Mouse (Mus musculus): Measurements from ENCODE around the gene Cep78. TPM values are rescaled to one million over a fixed set of nuclear protein-coding genes. Genes with fewer than 3 reads are reported as not detected.
A peak's percentile ranks its signal among the peaks of the same experiment; 100 is the strongest.
"Not testable (repeated sequence)": the region's sequence is repeated elsewhere in the genome, so short reads cannot be mapped to it uniquely, and the experiment has no call there.

Gene Cep78
- 50.9 and 54.8 TPM in 2 replicates for polyA plus RNA-seq (2014; fragmentation: Nextera tagmentation; extraction: Ambion mirVana)

- DNase-seq (ENCODE audit: low spot score) = peak; percentile 97
Measured at GRCm38 (mm10) chr19:15984449-15985171, at the start of gene Cep78. Cep78 (minus strand) TSS chr19:15984989.

GRCm38 (mm10) chr19:16031276-16031675, 46.5 kb upstream of the Cep78 start:
- DNase-seq (ENCODE audit: low spot score) = no peak

More at GRCm38 (mm10) chr19:15984449-15985171, at the start of gene Cep78:
- Histone ChIP-seq H3K4me1 (ENCODE audit: control insufficient read depth, insufficient read depth, low read length) (peaks cover 5% of the 10 kb centered on the region; the same call in 1 of the 2 replicates), H3K27me3 (ENCODE audit: control insufficient read depth, insufficient read depth, low read length) (no peaks in the 10 kb centered on the region), H3K4me3 (ENCODE audit: low read depth, low read length) (peak within 1 kb of the TSS; percentile 79), H3K36me3 (ENCODE audit: control insufficient read depth, insufficient read depth, low read length) (no peaks in the 10 kb centered on the region), H3K9ac (ENCODE audit: low read length) (peak within 1 kb of the TSS; percentile 99), H3K27ac (ENCODE audit: low read depth, low read length) (peak within 1 kb of the TSS; percentile 93), H3K9me3 (ENCODE audit: control insufficient read depth, low read length) (no peaks in the 10 kb centered on the region), H3K4me2 (ENCODE audit: low read depth) (peak within 1 kb of the TSS; percentile 65)
- WGBS = under 1% methylated on average over 88 of the region's 88 CpGs
- peak; percentile 88 for ATAC-seq (ENCODE audit: insufficient read depth, low FRiP score, low TSS enrichment)

DNA sequence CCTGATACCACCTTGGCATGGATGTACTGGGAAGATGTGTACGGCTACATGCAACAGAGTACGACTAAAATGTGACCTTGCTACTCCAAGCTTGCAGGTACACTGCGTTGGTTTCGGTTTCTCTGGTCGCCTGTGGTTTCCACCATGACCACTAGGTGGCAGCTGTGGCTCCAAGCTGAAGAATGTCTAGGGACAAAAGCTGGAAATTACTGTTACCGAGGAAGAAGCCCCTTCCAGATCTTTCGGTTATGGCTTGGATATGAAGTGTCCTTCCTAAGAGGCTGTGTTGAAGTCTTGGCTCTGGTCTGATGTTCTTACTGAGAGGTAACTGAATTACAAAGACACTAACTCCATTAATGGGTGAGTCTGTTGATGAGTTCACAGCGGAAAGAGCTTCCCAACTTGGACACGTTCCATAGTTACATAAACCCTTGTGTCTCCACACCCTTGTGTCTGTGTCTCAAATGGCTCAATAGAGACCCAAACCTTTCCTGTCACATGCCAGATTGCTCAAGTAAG, 44.5 kb upstream of the Cep78 start:
- H3K27me3 ChIP-seq (ENCODE audit: control insufficient read depth, insufficient read depth, low read length); H3K4me1 ChIP-seq (ENCODE audit: control insufficient read depth, insufficient read depth, low read length); ATAC-seq (ENCODE audit: insufficient read depth, low FRiP score, low TSS enrichment); H3K4me3 ChIP-seq (ENCODE audit: low read depth, low read length); H3K9ac ChIP-seq (ENCODE audit: low read length); H3K27ac ChIP-seq (ENCODE audit: low read depth, low read length); H3K9me3 ChIP-seq (ENCODE audit: control insufficient read depth, low read length); H3K36me3 ChIP-seq (ENCODE audit: control insufficient read depth, insufficient read depth, low read length): not testable (repeated sequence)
- 37% methylated on average over 7 of the region's 9 CpGs for WGBS
- peak; percentile 23 for DNase-seq (ENCODE audit: low spot score)
- H3K4me2 ChIP-seq (ENCODE audit: low read depth) = peak overlapping the region; percentile 32

More at GRCm38 (mm10) chr19:16031276-16031675, 46.5 kb upstream of the Cep78 start:
- Histone ChIP-seq H3K27ac (ENCODE audit: low read depth, low read length) (no peak overlapping the region), H3K4me2 (ENCODE audit: low read depth) (no peak overlapping the region), H3K9me3 (ENCODE audit: control insufficient read depth, low read length) (no peaks in the 10 kb centered on the region), H3K4me3 (ENCODE audit: low read depth, low read length) (no peak overlapping the region), H3K9ac (ENCODE audit: low read length) (no peak overlapping the region), H3K27me3 (ENCODE audit: control insufficient read depth, insufficient read depth, low read length) (no peaks in the 10 kb centered on the region), H3K4me1 (ENCODE audit: control insufficient read depth, insufficient read depth, low read length) (no peaks in the 10 kb centered on the region), H3K36me3 (ENCODE audit: control insufficient read depth, insufficient read depth, low read length) (no peaks in the 10 kb centered on the region)
- no peak for ATAC-seq (ENCODE audit: insufficient read depth, low FRiP score, low TSS enrichment)
- WGBS = 85% methylated on average over 4 of the region's 4 CpGs

DNA sequence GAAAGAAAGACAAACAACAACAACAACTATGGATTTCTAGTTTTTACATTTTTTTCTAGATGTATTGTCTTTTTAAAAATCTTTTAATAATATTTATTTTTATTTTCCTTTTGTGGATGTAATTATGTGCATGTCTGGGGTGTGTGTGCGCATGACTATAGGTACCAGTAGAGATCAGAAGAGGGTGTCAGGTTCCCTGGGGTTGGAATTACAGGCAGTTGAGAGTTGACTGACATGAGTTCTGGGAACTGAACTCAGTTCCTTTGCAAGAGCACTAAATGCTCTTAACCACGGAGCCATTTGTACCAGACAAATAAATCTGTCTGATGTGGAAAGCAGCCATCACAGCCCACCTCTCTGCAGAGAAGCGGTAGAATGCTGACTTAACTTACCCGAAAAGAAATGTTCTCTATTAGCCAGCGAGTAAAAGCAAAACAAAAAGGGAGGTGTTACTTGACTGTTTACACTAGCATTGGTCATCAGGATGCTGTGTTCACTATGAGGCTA, 44.0 kb upstream of the Cep78 start:
- no peak for DNase-seq (ENCODE audit: low spot score)
- peak overlapping the region; percentile 32 for H3K4me2 ChIP-seq (ENCODE audit: low read depth)
- H3K36me3 ChIP-seq (ENCODE audit: control insufficient read depth, insufficient read depth, low read length) = no peaks in the 10 kb centered on the region
- no peak overlapping the region for H3K4me3 ChIP-seq (ENCODE audit: low read depth, low read length)
- H3K4me1 ChIP-seq (ENCODE audit: control insufficient read depth, insufficient read depth, low read length) = no peaks in the 10 kb centered on the region
- H3K27me3 ChIP-seq (ENCODE audit: control insufficient read depth, insufficient read depth, low read length) = no peaks in the 10 kb centered on the region
- H3K9ac ChIP-seq (ENCODE audit: low read length) = no peak overlapping the region
- H3K9me3 ChIP-seq (ENCODE audit: control insufficient read depth, low read length) = no peaks in the 10 kb centered on the region
- no peak overlapping the region for H3K27ac ChIP-seq (ENCODE audit: low read depth, low read length)
- 54% methylated on average over 5 of the region's 5 CpGs for WGBS
- ATAC-seq (ENCODE audit: insufficient read depth, low FRiP score, low TSS enrichment) = no peak

- no peak for DNase-seq (ENCODE audit: low spot score)
Measured at GRCm38 (mm10) chr19:16027876-16028670, 43.3 kb upstream of the Cep78 start.

GRCm38 (mm10) chr19:16026276-16026675, 41.5 kb upstream of the Cep78 start:
- Histone ChIP-seq H3K9ac (ENCODE audit: low read length) (no peak overlapping the region), H3K9me3 (ENCODE audit: control insufficient read depth, low read length) (no peaks in the 10 kb centered on the region), H3K4me3 (ENCODE audit: low read depth, low read length) (no peak overlapping the region), H3K4me2 (ENCODE audit: low read depth) (no peak overlapping the region), H3K4me1 (ENCODE audit: control insufficient read depth, insufficient read depth, low read length) (no peaks in the 10 kb centered on the region), H3K27ac (ENCODE audit: low read depth, low read length) (no peak overlapping the region), H3K27me3 (ENCODE audit: control insufficient read depth, insufficient read depth, low read length) (no peaks in the 10 kb centered on the region), H3K36me3 (ENCODE audit: control insufficient read depth, insufficient read depth, low read length) (no peaks in the 10 kb centered on the region)
- DNase-seq (ENCODE audit: low spot score) (no peak), ATAC-seq (ENCODE audit: insufficient read depth, low FRiP score, low TSS enrichment) (no peak)
- 98% methylated on average over 5 of the region's 5 CpGs for WGBS

More at GRCm38 (mm10) chr19:16027876-16028670, 43.3 kb upstream of the Cep78 start:
- no peak for ATAC-seq (ENCODE audit: insufficient read depth, low FRiP score, low TSS enrichment)
- H3K27ac ChIP-seq (ENCODE audit: low read depth, low read length) = no peak overlapping the region
- H3K36me3 ChIP-seq (ENCODE audit: control insufficient read depth, insufficient read depth, low read length) = no peaks in the 10 kb centered on the region
- no peak overlapping the region for H3K4me2 ChIP-seq (ENCODE audit: low read depth)
- H3K9ac ChIP-seq (ENCODE audit: low read length) = no peak overlapping the region
- 85% methylated on average over 15 of the region's 15 CpGs for WGBS
- no peaks in the 10 kb centered on the region for H3K27me3 ChIP-seq (ENCODE audit: control insufficient read depth, insufficient read depth, low read length)
- H3K4me1 ChIP-seq (ENCODE audit: control insufficient read depth, insufficient read depth, low read length) = no peaks in the 10 kb centered on the region
- H3K9me3 ChIP-seq (ENCODE audit: control insufficient read depth, low read length) = no peaks in the 10 kb centered on the region
- H3K4me3 ChIP-seq (ENCODE audit: low read depth, low read length) = no peak overlapping the region

- 74% methylated on average over 10 of the region's 10 CpGs for WGBS
- no peak for ATAC-seq (ENCODE audit: insufficient read depth, low FRiP score, low TSS enrichment)
- no peaks in the 10 kb centered on the region for H3K9me3 ChIP-seq (ENCODE audit: control insufficient read depth, low read length)
Measured at GRCm38 (mm10) chr19:16022178-16022577, 37.4 kb upstream of the Cep78 start.

GRCm38 (mm10) chr19:16016171-16016570, 31.4 kb upstream of the Cep78 start:
- 75% methylated on average over 1 of the region's 1 CpGs for WGBS
- Histone ChIP-seq H3K4me1 (ENCODE audit: control insufficient read depth, insufficient read depth, low read length) (no peaks in the 10 kb centered on the region), H3K27me3 (ENCODE audit: control insufficient read depth, insufficient read depth, low read length) (no peaks in the 10 kb centered on the region), H3K4me3 (ENCODE audit: low read depth, low read length) (no peak overlapping the region), H3K4me2 (ENCODE audit: low read depth) (no peak overlapping the region), H3K27ac (ENCODE audit: low read depth, low read length) (no peak overlapping the region), H3K9me3 (ENCODE audit: control insufficient read depth, low read length) (no peaks in the 10 kb centered on the region), H3K9ac (ENCODE audit: low read length) (no peak overlapping the region), H3K36me3 (ENCODE audit: control insufficient read depth, insufficient read depth, low read length) (no peaks in the 10 kb centered on the region)
- no peak for ATAC-seq (ENCODE audit: insufficient read depth, low FRiP score, low TSS enrichment)
- no peak for DNase-seq (ENCODE audit: low spot score)

More at GRCm38 (mm10) chr19:16022178-16022577, 37.4 kb upstream of the Cep78 start:
- H3K27me3 ChIP-seq (ENCODE audit: control insufficient read depth, insufficient read depth, low read length) = no peaks in the 10 kb centered on the region
- no peak overlapping the region for H3K4me2 ChIP-seq (ENCODE audit: low read depth)
- no peak overlapping the region for H3K9ac ChIP-seq (ENCODE audit: low read length)
- no peaks in the 10 kb centered on the region for H3K36me3 ChIP-seq (ENCODE audit: control insufficient read depth, insufficient read depth, low read length)
- H3K4me3 ChIP-seq (ENCODE audit: low read depth, low read length) = no peak overlapping the region
- no peaks in the 10 kb centered on the region for H3K4me1 ChIP-seq (ENCODE audit: control insufficient read depth, insufficient read depth, low read length)
- DNase-seq (ENCODE audit: low spot score) = no peak
- H3K27ac ChIP-seq (ENCODE audit: low read depth, low read length) = no peak overlapping the region

Measured in neural tube, embryonic 11.5 days (tissue).